Comparison of ENCODE assay signal across 8 mouse cellular contexts in genomic region chr4:102986917-102987316, GRCm38 (mm10). TPM values are rescaled to one million over a fixed set of nuclear protein-coding genes. Genes with fewer than 3 reads are reported as not detected.
DNase-seq lines count a peak whose midpoint lies in the region; ATAC-seq and TF ChIP-seq lines count a peak whose summit lies in the region.

No protein-coding gene starts in this region.

- H3K36me3 ChIP-seq in kidney, embryonic 16.5 days (ENCODE audit: insufficient read depth, low read length), result no peaks in the 10 kb centered on the region
- H3K36me3 ChIP-seq in lung, postnatal 0 days (ENCODE audit: insufficient read depth, low read length), result no peaks in the 10 kb centered on the region

- WGBS in kidney, embryonic 16.5 days, result 0% methylated on average over 2 of the region's 2 CpGs
- 2% methylated on average over 2 of the region's 2 CpGs for WGBS in lung, postnatal 0 days

- peak; percentile 63; the same call in 1 of the 2 replicates for ATAC-seq in kidney, embryonic 16.5 days (ENCODE audit: low FRiP score, low TSS enrichment)
- ATAC-seq in lung, postnatal 0 days, result peak; percentile 57; the same call in 1 of the 2 replicates

- peak; percentile 53 to 74 for DNase-seq in heart, adult 18-20 months
- no peak for DNase-seq in heart, postnatal 25 days (ENCODE audit: low spot score)
- DNase-seq in Muller cell, postnatal 12 days (ENCODE audit: inconsistent ontology term), result peak; percentile 59
- peak; percentile 38 for DNase-seq in cerebellum, adult 9-11 months
- peak; percentile 13 to 25 for DNase-seq in heart, adult 9 months (ENCODE audit: low spot score in 2 of 2)
- DNase-seq in lung, postnatal 0 days (ENCODE audit: low spot score), result peak; percentile 89
- DNase-seq in right cerebral cortex, adult 2 months (ENCODE audit: low spot score in 2 of 2), result peak; percentile 63 to 68

- H3K4me2 ChIP-seq in kidney, embryonic 16.5 days (replicated peaks; ENCODE audit: low read depth, low read length), result no peak overlapping the region
- H3K4me2 ChIP-seq in lung, postnatal 0 days (replicated peaks; ENCODE audit: low read depth, low read length), result no peak overlapping the region

- H3K4me3 ChIP-seq in kidney, embryonic 16.5 days (ENCODE audit: low read length), result no peak overlapping the region
- H3K4me3 ChIP-seq in lung, postnatal 0 days (ENCODE audit: low read depth, low read length), result no peak overlapping the region

- H3K4me1 ChIP-seq in kidney, embryonic 16.5 days (ENCODE audit: insufficient read depth, low read length), result no peaks in the 10 kb centered on the region
- no peaks in the 10 kb centered on the region for H3K4me1 ChIP-seq in lung, postnatal 0 days (ENCODE audit: insufficient read depth, low read depth, low read length)

- TF ChIP-seq EP300 in lung, postnatal 0 days (IDR thresholded peaks at IDR 0.05), result no peak

- H3K27me3 ChIP-seq in kidney, embryonic 16.5 days (ENCODE audit: insufficient read depth, low read length), result no peaks in the 10 kb centered on the region
- no peaks in the 10 kb centered on the region for H3K27me3 ChIP-seq in lung, postnatal 0 days (replicated peaks; ENCODE audit: insufficient read depth, low read length)

- no peak overlapping the region for H3K27ac ChIP-seq in kidney, embryonic 16.5 days (ENCODE audit: low read length)
- no peak overlapping the region for H3K27ac ChIP-seq in lung, postnatal 0 days (ENCODE audit: low read length)

- peak; percentile 89 for TF ChIP-seq CTCF in lung, postnatal 0 days (IDR thresholded peaks at IDR 0.05)

- H3K9ac ChIP-seq in kidney, embryonic 16.5 days (replicated peaks; ENCODE audit: low read length), result no peak overlapping the region
- H3K9ac ChIP-seq in lung, postnatal 0 days (replicated peaks; ENCODE audit: low read depth), result no peak overlapping the region

- H3K9me3 ChIP-seq in kidney, embryonic 16.5 days (ENCODE audit: low read length), result no peaks in the 10 kb centered on the region
- no peaks in the 10 kb centered on the region for H3K9me3 ChIP-seq in lung, postnatal 0 days (ENCODE audit: low read length)

- intact Hi-C loops in heart, postnatal 25 days (cut with DNase I), result loop anchor here (1.0 to 10.0 kb wide), 3 partner anchors 159 to 360 kb away; partner anchors contain the start of gene Oma1

RNA-seq across cellular contexts. Expression of gene Tctex1d1, which starts 8.5 kb away (rescaled TPM):
- total RNA-seq in heart, adult 18-20 months (2021), result not detected
- not detected for total RNA-seq in heart, postnatal 25 days (2021)
- polyA plus RNA-seq in kidney, embryonic 16.5 days (2015; fragmentation: Nextera tagmentation; extraction: Ambion mirVana), result 0.51 and 0.61 TPM in 2 replicates
- polyA plus RNA-seq in lung, postnatal 0 days (2015; fragmentation: Nextera tagmentation; extraction: Ambion mirVana), result 0.31 and 0.61 TPM in 2 replicates

RNA-seq across cellular contexts. Expression of gene Insl5, which starts 39.7 kb away (rescaled TPM):
- total RNA-seq in heart, adult 18-20 months (2021), result not detected
- total RNA-seq in heart, postnatal 25 days (2021), result not detected
- not detected in 2 replicates for polyA plus RNA-seq in kidney, embryonic 16.5 days (2015; fragmentation: Nextera tagmentation; extraction: Ambion mirVana)
- polyA plus RNA-seq in lung, postnatal 0 days (2015; fragmentation: Nextera tagmentation; extraction: Ambion mirVana), result not detected in 2 replicates
